ENCODE assay signal across 22 mouse cellular contexts in genomic region chr17:61890631-61891030, GRCm38 (mm10).
"Had no signal": no experiment of that assay in that cellular context is flagged by ENCODE, and none has a peak within 500 bp of the region (broad histone marks: within the 10 kb centered on the region; RNA-seq: fewer than 3 reads in every experiment).

No protein-coding gene starts in this region.

- ATAC-seq: liver, embryonic 12.5 days; midbrain, embryonic 15.5 days had no signal

- H3K27ac ChIP-seq: left cerebral cortex, adult 2 months; limb, embryonic 13.5 days; liver, embryonic 12.5 days; liver, embryonic 15.5 days; lung, embryonic 15.5 days; midbrain, embryonic 12.5 days; midbrain, embryonic 15.5 days; neural tube, embryonic 13.5 days; stomach, embryonic 15.5 days had no signal

- H3K9ac ChIP-seq: limb, embryonic 13.5 days; liver, embryonic 12.5 days; liver, embryonic 15.5 days; lung, embryonic 15.5 days; midbrain, embryonic 12.5 days; midbrain, embryonic 15.5 days; neural tube, embryonic 13.5 days; stomach, embryonic 15.5 days had no signal

- H3K9me3 ChIP-seq: limb, embryonic 13.5 days; liver, embryonic 12.5 days; liver, embryonic 15.5 days; lung, embryonic 15.5 days; megakaryocyte, embryonic 14.5 days; midbrain, embryonic 12.5 days; midbrain, embryonic 15.5 days; neural tube, embryonic 13.5 days; stomach, embryonic 15.5 days had no signal

- H3K4me2 ChIP-seq: limb, embryonic 13.5 days; liver, embryonic 12.5 days; liver, embryonic 15.5 days; lung, embryonic 15.5 days; midbrain, embryonic 12.5 days; midbrain, embryonic 15.5 days; neural tube, embryonic 13.5 days; stomach, embryonic 15.5 days had no signal

- H3K4me3 ChIP-seq: left cerebral cortex, adult 2 months; limb, embryonic 13.5 days; liver, embryonic 12.5 days; liver, embryonic 15.5 days; lung, embryonic 15.5 days; megakaryocyte, embryonic 14.5 days; midbrain, embryonic 12.5 days; midbrain, embryonic 15.5 days; neural tube, embryonic 13.5 days; stomach, embryonic 15.5 days had no signal

- H3K27me3 ChIP-seq: limb, embryonic 13.5 days; liver, embryonic 12.5 days; liver, embryonic 15.5 days; lung, embryonic 15.5 days; megakaryocyte, embryonic 14.5 days; midbrain, embryonic 12.5 days; midbrain, embryonic 15.5 days; neural tube, embryonic 13.5 days; stomach, embryonic 15.5 days had no signal

- H3K36me3 ChIP-seq: limb, embryonic 13.5 days; liver, embryonic 12.5 days; liver, embryonic 15.5 days; lung, embryonic 15.5 days; midbrain, embryonic 12.5 days; midbrain, embryonic 15.5 days; neural tube, embryonic 13.5 days; stomach, embryonic 15.5 days had no signal

- H3K4me1 ChIP-seq: liver, embryonic 12.5 days; liver, embryonic 15.5 days; lung, embryonic 15.5 days; megakaryocyte, embryonic 14.5 days; midbrain, embryonic 12.5 days; midbrain, embryonic 15.5 days; neural tube, embryonic 13.5 days; stomach, embryonic 15.5 days had no signal

- DNase-seq: kidney, adult 11 months; kidney, adult 8-10 months; kidney, postnatal 14 days; kidney, postnatal 4 days; liver; lung, adult 18-20 months; lung, postnatal 10 days; lung, postnatal 36 days; retina, postnatal 1 day; right cerebral cortex, postnatal 25 days; spleen, adult 18-20 months; thymus, postnatal 36 days had no signal
